Mouse (Mus musculus) cerebellum, adult 2 months (tissue): ENCODE measurements around the gene Adamts17.

Experiments used
- CTCF ChIP-seq: fragments of 200-500 bp; IDR thresholded peaks from 2 replicates; pipeline ENCODE4 v1.5.1; 2011; ENCODE audit warnings: low read depth, mild to moderate bottlenecking, control low read depth, low read length, moderate library complexity, borderline replicate concordance; ENCODE audit not compliant: insufficient read depth
- POLR2A ChIP-seq: fragments of 200-500 bp; IDR thresholded peaks from 2 replicates; pipeline ENCODE4 v1.6.1; 2011; ENCODE audit warnings: low read length, control low read depth, borderline replicate concordance; ENCODE audit not compliant: insufficient read depth

- TF ChIP-seq CTCF (no peak), POLR2A (no peak)
Measured at GRCm38 (mm10) chr7:66952921-66953320, 113.4 kb downstream of the Adamts17 start.
